Mouse (Mus musculus): ENCODE measurements at regions not wholly inside any gene's neighbourhood (a gene's known extent, or its start where the extent isn't known, plus 50 kb on each side); places are given as distances from the start of the nearest gene placed in this dataset.
"Not testable (repeated sequence)": the region's sequence is repeated elsewhere in the genome, so short reads cannot be mapped to it uniquely, and the experiment has no call there.

GRCm38 (mm10) chr12:22030717-22031116 is 613.3 kb upstream of the Ywhaq start:
- H3K4me1 ChIP-seq (ENCODE audit: control insufficient read depth in 2 of 2, insufficient read depth in 2 of 2, low read length in 2 of 2, poor library complexity in 1 of 2); in situ Hi-C loops (cut with MboI; ENCODE audit: low sequenced_read_pairs in 2 of 2, unreplicated experiment in 2 of 2); H3K36me3 ChIP-seq (ENCODE audit: control insufficient read depth, insufficient read depth, low read length, poor library complexity, severe bottlenecking); H3K27ac ChIP-seq (ENCODE audit: insufficient read depth, low read depth, low read length, poor library complexity, severe bottlenecking); H3K9me3 ChIP-seq (ENCODE audit: control insufficient read depth, insufficient read depth, low read depth, low read length): not testable (repeated sequence)
- peak; percentile 51 for DNase-seq (ENCODE audit: low read depth, low spot score)
- Histone ChIP-seq H3K9ac (ENCODE audit: insufficient read depth, low read depth, low read length, poor library complexity, severe bottlenecking) (peak overlapping the region; percentile 51; the same call in 1 of the 2 replicates), H3K4me3 (ENCODE audit: insufficient read depth in 1 of 2, low read depth in 1 of 2, low read length in 2 of 2, poor library complexity in 1 of 2, severe bottlenecking in 1 of 2) (peak overlapping the region; percentile 61 to 74)

GRCm38 (mm10) chr12:22030263-22030662 is 612.8 kb upstream of the Ywhaq start:
- DNase-seq (ENCODE audit: low read depth, low spot score), result peak; percentile 4
- Histone ChIP-seq H3K9ac (ENCODE audit: insufficient read depth, low read depth, low read length, poor library complexity, severe bottlenecking) (peak overlapping the region; percentile 65), H3K4me3 (ENCODE audit: insufficient read depth in 1 of 2, low read depth in 1 of 2, low read length in 2 of 2, poor library complexity in 1 of 2, severe bottlenecking in 1 of 2) (peak overlapping the region; percentile 61 to 68)
- H3K4me1 ChIP-seq (ENCODE audit: control insufficient read depth in 2 of 2, insufficient read depth in 2 of 2, low read length in 2 of 2, poor library complexity in 1 of 2); H3K9me3 ChIP-seq (ENCODE audit: control insufficient read depth, insufficient read depth, low read depth, low read length); H3K36me3 ChIP-seq (ENCODE audit: control insufficient read depth, insufficient read depth, low read length, poor library complexity, severe bottlenecking); H3K27ac ChIP-seq (ENCODE audit: insufficient read depth, low read depth, low read length, poor library complexity, severe bottlenecking); in situ Hi-C loops (cut with MboI; ENCODE audit: low sequenced_read_pairs in 2 of 2, unreplicated experiment in 2 of 2): not testable (repeated sequence)
